Mouse (Mus musculus) heart, embryonic 10.5 days (tissue): ENCODE results near the gene Itgav. TPM values are rescaled to one million over a fixed set of nuclear protein-coding genes. Genes with fewer than 3 reads are reported as not detected.

Source experiments
- DNase-seq: peaks from one replicate; pipeline ENCODE4 v3.0.0-alpha.2; 2017; ENCODE audit warnings: low spot score
- H3K27ac ChIP-seq: fragments of 300-500 bp; sonication (generic); 2 replicates; pipeline ENCODE4 v1.5.1; 2016; ENCODE audit warnings: mild to moderate bottlenecking
- H3K27me3 ChIP-seq: fragments of 300-500 bp; sonication (generic); 2 replicates; pipeline ENCODE4 v1.6.1; 2016; ENCODE audit warnings: mild to moderate bottlenecking; ENCODE audit not compliant: poor library complexity, insufficient read depth, severe bottlenecking
- H3K36me3 ChIP-seq: fragments of 300-500 bp; sonication (generic); 2 replicates; pipeline ENCODE4 v1.6.1; 2016; ENCODE audit warnings: mild to moderate bottlenecking, moderate library complexity
- H3K4me1 ChIP-seq: fragments of 300-500 bp; sonication (generic); 2 replicates; pipeline ENCODE4 v1.6.1; 2016; ENCODE audit warnings: mild to moderate bottlenecking
- H3K4me3 ChIP-seq: fragments of 300-500 bp; sonication (generic); 2 replicates; pipeline ENCODE4 v1.5.1; 2016; ENCODE audit warnings: mild to moderate bottlenecking, moderate library complexity
- H3K9me3 ChIP-seq: fragments of 300-500 bp; sonication (generic); 2 replicates; pipeline ENCODE4 v1.6.1; 2016; ENCODE audit warnings: mild to moderate bottlenecking, moderate library complexity
- WGBS: fragments of 180-500 bp; shearing (Covaris S2); methylation state at CpG from one replicate; pipeline ENCODE4 v1.1.7; 2016; 5-methylcytosine and 5-hydroxymethylcytosine counted together
- polyA plus RNA-seq: library from polyadenylated mRNA; unstranded; fragments of >200 nt; fragmentation: Nextera tagmentation; extraction: Ambion mirVana; gene quantifications from 2 replicates; pipeline ENCODE4 v1.2.1, GENCODE M21; 2016

Gene Itgav
- polyA plus RNA-seq, 1 experiment from 2014 or later, result 48.9 TPM

GRCm38 (mm10) chr2:83760112-83760511 is 35.9 kb downstream of the Itgav start:
- H3K4me3 ChIP-seq, result no peak overlapping the region
- H3K27ac ChIP-seq, result no peak overlapping the region
- H3K4me1 ChIP-seq, result peaks cover 14% of the 10 kb centered on the region
- DNase-seq, result no peak
- WGBS, result 26% methylated on average over 1 of the region's 1 CpGs
- peaks cover 12% of the 10 kb centered on the region; the same call in 1 of the 2 replicates for H3K36me3 ChIP-seq
- H3K27me3 ChIP-seq, result peaks cover 19% of the 10 kb centered on the region; the same call in 1 of the 2 replicates
- no peaks in the 10 kb centered on the region for H3K9me3 ChIP-seq

DNA sequence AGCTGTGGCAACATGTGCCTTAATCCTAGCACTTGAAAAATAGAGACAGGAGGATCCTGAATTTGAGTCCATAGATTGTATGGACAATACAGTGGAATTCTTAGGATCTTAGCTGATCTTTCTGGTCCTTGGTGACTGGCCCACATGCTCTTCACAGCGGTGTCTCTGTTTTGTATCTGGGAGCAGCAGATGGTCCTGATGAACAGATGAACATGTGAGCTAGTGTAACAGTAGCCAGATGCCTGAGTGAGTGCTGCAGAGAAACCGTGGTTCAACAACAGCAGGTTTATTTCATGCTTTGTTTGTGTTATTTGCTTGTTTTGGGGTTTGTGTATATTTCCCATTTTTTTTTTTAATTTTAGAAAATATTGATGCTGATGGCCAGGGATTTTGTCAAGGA is 37.3 kb downstream of the Itgav start:
- Histone ChIP-seq H3K36me3 (peaks cover 13% of the 10 kb centered on the region), H3K27ac (no peak overlapping the region), H3K4me1 (peaks cover 14% of the 10 kb centered on the region), H3K27me3 (peaks cover 9% of the 10 kb centered on the region; the same call in 1 of the 2 replicates), H3K9me3 (no peaks in the 10 kb centered on the region), H3K4me3 (no peak overlapping the region)
- 75% methylated on average over 2 of the region's 2 CpGs for WGBS
- no peak for DNase-seq

GRCm38 (mm10) chr2:83762106-83762855 is 38.1 kb downstream of the Itgav start:
- WGBS, result 81% methylated on average over 7 of the region's 7 CpGs
- peaks cover 16% of the 10 kb centered on the region for H3K36me3 ChIP-seq
- H3K4me1 ChIP-seq, result peaks cover 14% of the 10 kb centered on the region
- no peaks in the 10 kb centered on the region for H3K9me3 ChIP-seq
- H3K27ac ChIP-seq, result no peak overlapping the region
- peaks cover 2% of the 10 kb centered on the region; the same call in 1 of the 2 replicates for H3K27me3 ChIP-seq
- H3K4me3 ChIP-seq, result no peak overlapping the region
- DNase-seq, result no peak

- no peak overlapping the region for H3K4me3 ChIP-seq
- no peaks in the 10 kb centered on the region for H3K9me3 ChIP-seq
- no peaks in the 10 kb centered on the region for H3K27me3 ChIP-seq
- 82% methylated on average over 6 of the region's 6 CpGs for WGBS
- no peak overlapping the region for H3K27ac ChIP-seq
- peaks cover 28% of the 10 kb centered on the region for H3K36me3 ChIP-seq
- no peaks in the 10 kb centered on the region for H3K4me1 ChIP-seq
- no peak for DNase-seq
Measured at GRCm38 (mm10) chr2:83766058-83766457, 41.9 kb downstream of the Itgav start.

DNA sequence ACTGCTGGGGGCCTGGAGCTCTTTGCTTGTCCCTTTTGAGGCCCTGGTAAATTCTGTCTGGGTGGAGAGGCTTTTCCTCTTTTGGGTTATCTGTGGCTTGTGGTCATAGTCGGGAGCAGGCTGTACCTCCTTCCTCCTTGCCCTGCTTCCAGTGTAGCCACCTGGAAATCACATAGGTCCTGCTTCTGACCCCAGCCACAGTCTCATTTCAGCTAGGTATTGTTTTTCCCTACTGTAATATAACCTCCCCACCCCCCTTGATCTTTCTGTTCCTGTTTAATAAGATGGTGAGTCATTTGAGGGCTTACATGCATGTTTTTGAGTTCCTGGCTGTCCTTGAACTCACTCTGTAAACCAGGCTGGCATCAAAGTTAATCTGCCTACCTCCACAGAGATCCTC is 42.7 kb downstream of the Itgav start:
- Histone ChIP-seq H3K27ac (no peak overlapping the region), H3K9me3 (no peaks in the 10 kb centered on the region), H3K4me3 (no peak overlapping the region), H3K4me1 (no peaks in the 10 kb centered on the region), H3K36me3 (peaks cover 31% of the 10 kb centered on the region), H3K27me3 (no peaks in the 10 kb centered on the region)
- WGBS, result 67% methylated on average over 1 of the region's 1 CpGs
- no peak for DNase-seq

- no peaks in the 10 kb centered on the region for H3K9me3 ChIP-seq
- no peaks in the 10 kb centered on the region for H3K4me1 ChIP-seq
- no peak overlapping the region for H3K27ac ChIP-seq
- no peaks in the 10 kb centered on the region for H3K27me3 ChIP-seq
- H3K4me3 ChIP-seq, result no peak overlapping the region
- DNase-seq, result no peak
- H3K36me3 ChIP-seq, result peaks cover 43% of the 10 kb centered on the region
- WGBS, result 88% methylated on average over 4 of the region's 4 CpGs
Measured at GRCm38 (mm10) chr2:83768311-83769047, 44.3 kb downstream of the Itgav start.

GRCm38 (mm10) chr2:83771155-83771812 is 47.1 kb downstream of the Itgav start:
- H3K36me3 ChIP-seq, result peaks cover 53% of the 10 kb centered on the region
- no peak for DNase-seq
- H3K4me3 ChIP-seq, result no peak overlapping the region
- H3K9me3 ChIP-seq, result no peaks in the 10 kb centered on the region
- no peak overlapping the region for H3K27ac ChIP-seq
- H3K4me1 ChIP-seq, result no peaks in the 10 kb centered on the region
- 63% methylated on average over 7 of the region's 7 CpGs for WGBS
- no peaks in the 10 kb centered on the region for H3K27me3 ChIP-seq

DNA sequence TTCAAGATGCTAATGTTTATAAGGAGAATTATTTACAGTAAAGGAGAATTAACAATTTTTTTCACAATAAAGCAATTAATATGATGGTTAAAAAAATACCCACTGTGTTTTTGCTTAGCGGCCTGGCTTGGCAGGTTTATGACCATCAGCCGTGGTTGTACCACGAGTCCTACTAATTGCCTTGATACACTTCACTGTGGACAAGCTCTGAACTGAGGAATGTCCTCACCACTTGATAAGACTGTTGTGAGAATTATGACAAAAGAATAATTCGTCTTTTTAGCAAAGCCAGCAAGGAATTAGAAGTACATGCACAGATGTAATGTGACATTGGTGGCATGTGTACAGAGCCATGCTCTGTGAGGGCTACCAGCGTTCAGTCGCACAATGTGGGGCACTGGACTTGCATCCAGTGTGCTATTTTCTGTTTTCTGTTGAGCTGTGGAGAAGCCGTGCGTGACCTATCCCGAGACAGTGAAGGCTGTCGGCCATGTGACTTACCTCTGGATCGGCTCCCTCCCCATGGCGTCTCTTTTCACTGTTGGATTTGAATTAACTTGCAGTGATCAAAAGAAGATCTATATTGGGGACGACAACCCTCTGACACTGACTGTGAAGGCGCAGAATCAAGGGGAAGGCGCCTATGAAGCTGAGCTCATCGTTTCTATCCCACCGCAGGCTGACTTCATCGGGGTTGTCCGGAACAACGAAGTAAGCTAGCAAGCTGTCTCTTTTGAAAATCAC is 67.3 kb downstream of the Itgav start:
- H3K9me3 ChIP-seq, result no peaks in the 10 kb centered on the region
- no peak overlapping the region for H3K4me3 ChIP-seq
- no peak for DNase-seq
- no peak overlapping the region for H3K27ac ChIP-seq
- no peaks in the 10 kb centered on the region for H3K4me1 ChIP-seq
- H3K36me3 ChIP-seq, result peaks cover 60% of the 10 kb centered on the region
- no peaks in the 10 kb centered on the region for H3K27me3 ChIP-seq
- 88% methylated on average over 20 of the region's 20 CpGs for WGBS

DNA sequence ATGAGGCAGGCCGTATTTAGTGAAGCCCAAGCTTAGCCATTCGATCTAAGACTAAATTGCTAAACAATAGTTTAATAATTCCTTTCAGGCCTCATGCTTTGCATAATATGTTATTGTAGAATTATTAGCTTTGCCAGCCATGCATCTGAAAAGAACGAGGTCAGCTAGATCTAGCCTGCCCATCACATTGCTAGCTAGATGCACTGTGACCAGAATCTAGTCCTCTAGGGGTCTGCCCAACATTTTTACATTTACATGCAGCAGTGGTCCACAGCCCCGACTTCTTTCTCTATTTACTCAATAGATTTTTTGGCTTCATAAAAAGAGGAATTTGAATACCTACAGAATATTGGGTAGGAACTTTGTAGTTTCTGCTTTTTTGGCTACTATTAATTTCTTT is 67.9 kb downstream of the Itgav start:
- no peaks in the 10 kb centered on the region for H3K9me3 ChIP-seq
- no peak overlapping the region for H3K4me3 ChIP-seq
- H3K27ac ChIP-seq, result no peak overlapping the region
- H3K27me3 ChIP-seq, result no peaks in the 10 kb centered on the region
- no peak for DNase-seq
- H3K4me1 ChIP-seq, result no peaks in the 10 kb centered on the region
- H3K36me3 ChIP-seq, result peaks cover 64% of the 10 kb centered on the region
- WGBS, result 90% methylated on average over 4 of the region's 4 CpGs

GRCm38 (mm10) chr2:83795766-83796165 is 71.6 kb downstream of the Itgav start:
- Histone ChIP-seq H3K4me3 (no peak overlapping the region), H3K27me3 (no peaks in the 10 kb centered on the region), H3K27ac (no peak overlapping the region), H3K9me3 (no peaks in the 10 kb centered on the region), H3K4me1 (no peaks in the 10 kb centered on the region), H3K36me3 (peaks cover 77% of the 10 kb centered on the region)
- WGBS, result 79% methylated on average over 4 of the region's 4 CpGs
- DNase-seq, result no peak

- H3K27me3 ChIP-seq, result no peaks in the 10 kb centered on the region
- H3K9me3 ChIP-seq, result no peaks in the 10 kb centered on the region
- no peak for DNase-seq
- H3K4me1 ChIP-seq, result no peaks in the 10 kb centered on the region
- 85% methylated on average over 9 of the region's 9 CpGs for WGBS
- no peak overlapping the region for H3K4me3 ChIP-seq
- H3K27ac ChIP-seq, result no peak overlapping the region
- peaks cover 79% of the 10 kb centered on the region for H3K36me3 ChIP-seq
Measured at GRCm38 (mm10) chr2:83797902-83798497, 73.8 kb downstream of the Itgav start.
